Mouse (Mus musculus) large intestine, adult 2 months (tissue): ENCODE measurements around the gene Ranbp3l. TPM values are rescaled to one million over a fixed set of nuclear protein-coding genes. Genes with fewer than 3 reads are reported as not detected.

Experiments
- DNase-seq: peaks from one replicate; pipeline ENCODE4 v3.0.0-alpha.2; 2012; ENCODE audit warnings: low read depth, low spot score
- WGBS: fragments of 180-500 bp; shearing (Covaris S2); methylation state at CpG from one replicate; pipeline ENCODE4 v1.1.7; 2018; 5-methylcytosine and 5-hydroxymethylcytosine counted together
- polyA plus RNA-seq: library from polyadenylated mRNA; depleted of rRNA; stranded (reverse); fragments of >200 nt; gene quantifications from 2 replicates; pipeline ENCODE4 v1.2.3, GENCODE M21; 2012

Ranbp3l gene
- polyA plus RNA-seq, 1 experiment, result 0.07 TPM

GRCm38 (mm10) chr15:9068881-9069280 is 101.1 kb downstream of the Ranbp3l start:
- no peak for DNase-seq
- WGBS, result 38% methylated on average over 4 of the region's 4 CpGs

GRCm38 (mm10) chr15:9070353-9070752 is 102.6 kb downstream of the Ranbp3l start:
- WGBS, result 4% methylated on average over 3 of the region's 3 CpGs
- no peak for DNase-seq

- WGBS, result 2% methylated on average over 46 of the region's 54 CpGs
- DNase-seq, result peak; percentile 85
These were observed 103.3 kb downstream of the Ranbp3l start, which contains the start of gene Nadk2 for GRCm38 (mm10) chr15:9070912-9071555. Nadk2 (plus strand) TSS chr15:9071260.

GRCm38 (mm10) chr15:9071556-9072544 is 104.1 kb downstream of the Ranbp3l start:
- DNase-seq, result no peak
- WGBS, result under 1% methylated on average over 65 of the region's 66 CpGs

GRCm38 (mm10) chr15:9072630-9073029 is 104.9 kb downstream of the Ranbp3l start:
- no peak for DNase-seq
- WGBS, result under 1% methylated on average over 5 of the region's 5 CpGs

GRCm38 (mm10) chr15:9073067-9073608 is 105.4 kb downstream of the Ranbp3l start:
- WGBS, result 13% methylated on average over 12 of the region's 12 CpGs
- DNase-seq, result no peak

GRCm38 (mm10) chr15:9073684-9074083 is 105.9 kb downstream of the Ranbp3l start:
- WGBS, result 67% methylated on average over 5 of the region's 5 CpGs
- no peak for DNase-seq

GRCm38 (mm10) chr15:9074139-9074538 is 106.4 kb downstream of the Ranbp3l start:
- 31% methylated on average over 2 of the region's 2 CpGs for WGBS
- DNase-seq, result no peak

GRCm38 (mm10) chr15:9074671-9075070 is 106.9 kb downstream of the Ranbp3l start:
- no peak for DNase-seq
- WGBS, result 24% methylated on average over 4 of the region's 4 CpGs

GRCm38 (mm10) chr15:9075608-9076200 is 108.0 kb downstream of the Ranbp3l start:
- no peak for DNase-seq
- 76% methylated on average over 14 of the region's 14 CpGs for WGBS

- 83% methylated on average over 12 of the region's 12 CpGs for WGBS
- DNase-seq, result no peak
These were observed 110.9 kb downstream of the Ranbp3l start for GRCm38 (mm10) chr15:9078481-9079300.

GRCm38 (mm10) chr15:9079626-9080025 is 111.9 kb downstream of the Ranbp3l start:
- no peak for DNase-seq
- WGBS, result 46% methylated on average over 5 of the region's 5 CpGs

- WGBS, result 36% methylated on average over 4 of the region's 4 CpGs
- DNase-seq, result no peak
These were observed 112.5 kb downstream of the Ranbp3l start for GRCm38 (mm10) chr15:9080206-9080605.

GRCm38 (mm10) chr15:9081294-9081693 is 113.5 kb downstream of the Ranbp3l start:
- no peak for DNase-seq
- WGBS, result 84% methylated on average over 3 of the region's 3 CpGs

- 78% methylated on average over 9 of the region's 9 CpGs for WGBS
- DNase-seq, result no peak
These were observed 115.0 kb downstream of the Ranbp3l start for GRCm38 (mm10) chr15:9082753-9083152.

GRCm38 (mm10) chr15:9086813-9087212 is 119.1 kb downstream of the Ranbp3l start:
- no peak for DNase-seq
- 81% methylated on average over 11 of the region's 11 CpGs for WGBS

- no peak for DNase-seq
- 82% methylated on average over 5 of the region's 5 CpGs for WGBS
These were observed 119.7 kb downstream of the Ranbp3l start for GRCm38 (mm10) chr15:9087421-9087820.

GRCm38 (mm10) chr15:9087895-9088682 is 120.3 kb downstream of the Ranbp3l start:
- 89% methylated on average over 17 of the region's 17 CpGs for WGBS
- DNase-seq, result no peak
